Mouse (Mus musculus): ENCODE measurements around the gene Dbn1.

Dbn1 gene

DNA sequence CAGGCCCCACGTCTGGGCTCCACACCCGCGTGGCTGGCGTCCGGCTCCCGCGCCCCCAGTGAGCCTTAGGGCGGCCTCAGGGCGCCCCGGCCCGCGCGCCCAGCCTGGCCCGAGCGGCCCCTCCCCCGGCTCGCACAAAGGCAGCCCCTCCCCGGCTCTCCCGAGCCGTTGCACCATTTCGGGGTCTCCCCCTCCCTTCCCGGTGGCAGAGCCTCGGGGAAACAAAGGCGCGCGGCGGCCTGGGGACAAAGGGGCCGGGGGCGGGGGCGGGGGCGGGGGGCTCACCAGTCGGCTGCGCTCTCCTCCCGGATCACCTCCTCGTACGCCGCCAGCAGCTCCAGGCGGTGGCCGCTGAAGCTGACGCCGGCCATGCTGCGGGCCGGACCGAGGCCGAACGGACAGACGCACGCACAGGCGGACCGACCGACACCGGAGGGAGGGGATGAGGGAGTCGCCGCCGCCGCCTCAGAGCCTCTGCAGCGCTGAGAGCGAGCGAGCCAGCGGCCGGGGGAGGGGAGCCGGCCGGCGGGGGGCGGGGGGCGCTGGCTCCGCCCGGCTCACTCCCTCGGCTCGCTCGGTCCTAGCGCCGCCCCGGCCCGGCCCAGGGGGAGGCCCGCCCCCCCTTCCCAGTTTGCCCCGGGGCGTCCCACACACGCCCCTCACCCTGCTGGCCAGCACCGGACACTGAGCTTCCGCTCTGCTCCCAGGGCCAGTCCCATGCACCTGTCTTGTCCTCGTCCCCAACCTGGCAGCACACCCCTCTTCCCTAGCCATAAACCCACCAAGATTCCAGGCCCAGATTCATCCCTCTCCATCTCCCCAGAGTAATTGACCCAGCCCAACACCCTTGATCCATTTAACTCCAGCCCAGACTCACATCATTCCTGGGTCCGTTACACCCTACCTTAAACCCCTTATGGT lies at the start of gene Dbn1:
Dbn1 (minus strand) TSS at position 534 of the 921 bp plus-strand sequence.
- DNase-seq (ENCODE audit: low spot score in 2 of 2): no peak

DNA sequence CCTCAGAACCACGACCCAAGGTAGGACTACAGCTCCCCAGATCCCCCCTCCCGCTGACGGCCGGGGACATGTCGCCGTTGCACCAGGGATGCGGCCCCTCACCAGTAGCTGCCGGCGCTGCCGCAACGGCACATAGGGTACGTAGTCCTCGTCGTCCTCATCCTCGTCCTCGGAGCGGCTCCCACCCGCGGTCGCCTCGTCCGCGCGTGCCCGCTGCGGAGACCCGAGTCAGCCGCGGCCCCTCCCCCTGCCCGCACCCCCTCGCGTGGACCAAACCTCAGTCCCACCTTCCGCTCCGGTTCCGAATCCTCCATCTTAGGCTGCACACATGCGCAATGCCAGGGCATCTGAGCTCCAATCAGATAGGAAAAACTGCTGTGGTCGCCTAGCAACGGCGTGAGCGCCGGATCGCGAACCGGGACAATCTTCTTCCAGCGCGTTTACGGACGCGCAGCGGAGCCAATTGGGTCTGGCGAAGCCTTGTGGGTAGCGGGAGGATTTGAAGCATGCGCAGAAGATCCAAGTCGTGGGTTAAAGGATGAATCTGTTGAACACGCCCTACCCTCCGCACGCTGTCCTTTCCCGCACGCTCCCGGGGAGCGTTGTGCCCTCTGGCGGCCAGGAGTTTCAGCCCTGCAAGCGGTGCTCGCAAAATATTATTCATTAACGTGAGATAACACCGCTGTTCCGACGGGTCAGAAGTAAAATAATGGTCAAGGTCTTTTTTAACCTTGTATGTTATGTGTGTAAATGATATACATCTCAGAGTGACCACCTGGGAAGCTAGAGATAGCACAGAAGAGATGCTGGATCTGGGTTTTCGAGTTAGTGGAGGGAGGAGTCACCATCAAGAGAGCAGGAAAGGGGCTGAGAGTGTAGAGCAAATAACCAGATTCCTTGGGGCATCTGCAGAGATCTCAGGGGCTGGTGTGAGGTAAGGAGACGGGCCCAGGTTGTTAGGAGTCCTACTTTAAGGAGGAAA lies 48.6 kb upstream of the Dbn1 start, which contains the start of gene Ddx41:
Ddx41 (minus strand) TSS at position 465 of the 982 bp plus-strand sequence.
- peak; percentile 100 for DNase-seq (ENCODE audit: low spot score in 2 of 2)

DNA sequence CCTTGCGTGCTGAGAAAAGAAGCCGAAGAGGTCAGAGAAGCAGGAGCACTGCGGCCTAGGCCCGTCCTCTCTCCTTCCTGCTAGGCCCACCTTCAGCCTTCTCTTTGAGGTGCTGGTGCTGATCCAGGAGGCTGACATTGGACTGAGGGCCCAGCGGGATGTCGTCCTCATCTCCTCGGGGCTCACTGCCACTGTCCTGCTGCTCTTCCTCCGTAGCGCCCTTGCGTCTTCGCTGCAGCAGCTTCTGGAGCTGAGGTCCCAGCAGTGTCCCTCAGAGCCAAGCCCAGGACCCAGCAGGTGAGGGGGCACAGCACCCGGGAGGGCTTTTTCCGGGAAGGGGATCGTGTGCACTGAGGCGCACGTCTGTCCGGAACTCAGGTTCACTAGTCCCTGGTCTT lies 47.9 kb upstream of the Dbn1 start:
- DNase-seq (ENCODE audit: low spot score in 2 of 2): no peak

DNA sequence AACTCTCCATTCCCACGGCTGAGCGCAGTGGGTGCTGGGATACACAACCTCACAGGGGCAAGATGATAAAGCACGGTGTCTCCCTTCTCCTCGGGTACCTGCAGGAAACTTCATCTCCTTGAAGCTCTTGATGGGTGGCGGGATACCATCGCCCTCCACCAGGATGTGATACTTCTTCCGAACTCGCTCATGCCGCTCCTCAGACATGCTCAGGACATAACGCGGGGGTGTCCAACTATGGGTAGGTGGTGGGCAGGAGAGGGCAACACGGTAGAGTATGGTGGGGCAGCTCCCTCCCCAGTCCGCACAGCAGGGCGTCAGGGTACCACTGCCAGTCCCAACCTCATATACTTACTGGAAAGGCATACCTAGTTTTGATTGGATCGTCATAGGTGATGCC lies 47.3 kb upstream of the Dbn1 start:
- DNase-seq (ENCODE audit: low spot score in 2 of 2): no peak

DNA sequence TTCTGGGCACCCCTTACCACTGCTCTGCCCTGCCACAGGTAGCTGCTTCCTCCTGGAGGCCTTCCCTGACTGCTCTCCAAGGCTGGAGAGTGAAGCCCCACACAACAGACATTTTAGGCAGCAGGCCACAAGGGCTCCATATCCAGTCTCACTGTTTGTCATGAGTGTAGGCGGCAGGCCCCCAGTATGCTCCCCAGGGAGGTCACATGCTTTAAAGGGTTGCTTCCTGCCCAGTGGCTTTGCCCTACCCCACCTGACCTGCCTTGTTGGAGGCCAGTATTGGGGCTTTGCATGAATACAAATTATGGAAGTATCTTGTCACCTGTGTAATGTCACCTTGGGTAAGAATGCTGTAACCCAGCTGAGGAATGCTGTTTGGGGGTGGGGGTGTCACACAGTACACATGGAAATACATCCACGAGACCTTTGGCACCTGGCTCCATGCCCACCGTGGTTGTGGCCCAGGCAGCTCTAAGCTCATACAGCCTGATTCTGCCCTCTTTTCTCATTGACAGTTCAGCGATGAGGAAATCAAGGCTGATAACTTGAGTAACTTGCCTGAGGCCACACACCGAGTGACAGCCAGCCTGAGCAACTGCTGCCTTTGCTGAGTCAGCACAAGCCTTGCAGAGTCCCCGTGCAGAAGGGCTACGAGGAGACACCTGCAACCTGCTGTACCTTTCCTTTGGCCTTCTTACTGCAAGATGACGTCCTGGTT lies 41.4 kb upstream of the Dbn1 start, which contains the start of gene Dok3:
Dok3 (minus strand) TSS at position 99 of the 718 bp plus-strand sequence.
- DNase-seq (ENCODE audit: low spot score in 2 of 2): no peak

DNA sequence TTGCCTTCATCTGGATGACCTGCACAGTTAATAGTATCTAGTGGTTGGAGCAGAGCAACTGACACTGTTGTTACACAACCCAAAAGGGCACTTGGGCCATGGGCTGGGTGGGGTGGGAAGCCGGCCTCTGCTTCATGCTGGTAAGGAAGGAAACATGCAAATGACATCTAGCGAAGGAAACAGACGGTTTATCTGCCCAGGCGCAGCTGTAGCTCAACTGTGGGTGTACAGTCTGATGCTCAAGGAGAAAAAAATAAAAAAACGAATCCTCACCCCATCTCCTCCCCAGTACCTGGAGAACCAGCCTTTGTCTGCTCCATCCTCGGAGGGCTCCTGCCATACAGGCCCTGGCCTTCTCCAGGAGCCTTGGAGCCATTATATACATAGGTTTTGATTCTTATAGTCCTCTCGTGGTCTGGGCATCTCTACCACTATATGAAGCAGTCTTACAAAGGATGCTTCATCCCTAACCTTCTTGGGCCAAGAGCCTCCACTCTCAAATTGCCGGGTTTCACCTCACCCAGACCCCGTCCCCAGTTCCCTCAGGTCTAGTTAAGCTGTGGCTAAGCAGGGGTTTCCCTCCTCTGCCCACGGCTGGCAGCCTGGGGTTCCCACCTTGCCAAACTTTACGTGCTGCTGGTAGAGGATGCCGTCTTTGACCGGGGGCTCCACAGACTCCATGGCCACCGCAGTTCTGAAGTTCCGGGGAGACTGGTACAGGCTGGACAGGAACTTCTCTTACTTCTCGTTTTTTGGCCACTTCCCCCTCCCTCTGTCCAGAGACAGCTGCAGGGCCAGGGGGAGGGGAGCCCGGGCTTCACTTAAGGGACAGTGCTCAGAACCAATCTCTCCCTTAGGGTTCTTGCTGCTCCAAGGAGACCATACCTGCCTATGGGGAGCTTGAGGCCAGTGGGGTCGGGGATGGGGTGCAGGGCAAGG lies 40.2 kb upstream of the Dbn1 start:
- DNase-seq (ENCODE audit: low spot score in 2 of 2): no peak

DNA sequence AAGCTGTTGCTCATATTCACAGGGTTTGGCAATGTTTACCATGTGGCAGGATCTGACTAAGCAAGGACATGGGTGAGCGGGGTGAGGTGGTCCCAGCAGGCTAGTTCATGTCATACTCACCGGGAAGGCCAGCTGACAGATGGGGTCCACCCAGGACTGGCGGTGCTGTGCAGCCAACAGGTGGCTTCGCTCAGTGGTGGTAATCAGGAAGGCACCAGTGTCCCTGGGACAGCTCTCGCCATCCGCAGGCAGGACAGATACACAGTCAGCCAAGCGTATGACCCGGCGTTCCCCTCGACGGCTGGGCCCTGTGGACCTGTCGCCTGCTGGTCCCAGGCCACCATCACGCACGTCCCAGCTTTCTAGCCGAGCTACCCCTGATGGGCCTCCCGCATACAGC lies 39.3 kb upstream of the Dbn1 start:
- no peak for DNase-seq (ENCODE audit: low spot score in 2 of 2)

DNA sequence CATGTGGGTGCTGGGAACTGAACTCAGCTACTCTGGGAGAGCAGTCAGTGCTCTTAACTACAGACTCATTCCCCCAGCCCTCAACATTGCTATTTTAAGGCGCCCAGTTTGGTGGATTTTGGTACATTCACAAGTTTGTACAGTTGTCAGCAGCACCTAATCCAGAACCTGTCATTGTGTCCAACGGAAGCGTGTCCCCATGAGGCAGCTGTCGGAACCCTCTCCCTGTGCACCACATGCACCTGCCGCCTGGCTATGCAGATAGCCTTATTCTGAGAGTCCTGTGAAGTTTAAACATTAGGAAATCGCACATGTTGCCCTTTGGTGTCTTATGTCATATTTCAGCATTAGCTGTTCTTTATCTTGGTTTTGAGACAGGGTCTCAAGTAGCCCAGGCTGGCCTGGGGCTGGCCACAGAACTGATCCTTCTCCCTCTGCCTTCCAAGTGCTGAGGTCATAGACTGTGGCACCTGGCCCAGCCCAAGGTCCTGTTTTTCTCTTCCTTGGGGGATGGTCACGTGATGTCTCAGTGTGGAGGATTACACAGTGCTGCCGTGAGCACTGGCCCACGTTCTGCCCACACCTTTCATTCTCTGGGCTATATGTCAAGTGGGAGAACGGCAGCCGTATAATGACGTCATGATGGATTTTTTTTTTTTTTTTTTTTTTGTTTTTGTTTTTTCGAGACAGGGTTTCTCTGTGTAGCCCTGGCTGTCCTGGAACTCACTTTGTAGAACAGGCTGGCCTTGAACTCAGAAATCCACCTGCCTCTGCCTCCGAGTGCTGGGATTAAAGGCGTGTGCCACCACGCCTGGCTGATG lies 38.0 kb upstream of the Dbn1 start:
- no peak for DNase-seq (ENCODE audit: low spot score in 2 of 2)

DNA sequence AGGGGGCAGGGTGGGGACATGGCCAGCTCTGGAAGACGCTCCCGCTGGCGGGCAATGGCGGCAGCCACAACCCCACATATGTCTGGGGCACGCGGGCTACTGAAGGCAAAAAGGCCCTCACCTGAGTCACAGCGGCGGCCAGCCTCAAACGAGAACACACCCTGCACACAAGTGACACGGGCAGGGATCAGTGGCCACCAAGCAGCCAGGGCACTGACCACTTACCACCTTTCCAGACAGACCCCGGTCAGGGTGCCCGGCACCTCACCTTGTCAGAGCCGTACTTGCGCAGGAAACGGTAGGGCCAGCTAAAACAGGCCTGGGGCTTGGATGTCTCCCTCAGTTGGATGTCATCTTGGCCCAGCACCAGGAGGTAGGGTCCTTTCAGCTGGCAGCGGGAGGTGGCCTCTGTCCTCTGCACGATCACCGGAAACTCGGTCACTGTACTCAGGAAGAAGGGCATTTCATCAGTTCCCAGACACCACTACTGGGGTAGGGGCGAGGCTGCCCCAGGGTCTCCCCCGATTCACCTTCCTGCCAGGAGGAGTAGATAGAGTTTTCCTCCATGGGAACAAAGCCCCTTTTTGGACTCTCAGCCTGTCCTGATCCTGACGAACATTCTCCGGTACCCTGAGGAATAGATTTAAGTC lies 36.2 kb upstream of the Dbn1 start:
- no peak for DNase-seq (ENCODE audit: low spot score in 2 of 2)

DNA sequence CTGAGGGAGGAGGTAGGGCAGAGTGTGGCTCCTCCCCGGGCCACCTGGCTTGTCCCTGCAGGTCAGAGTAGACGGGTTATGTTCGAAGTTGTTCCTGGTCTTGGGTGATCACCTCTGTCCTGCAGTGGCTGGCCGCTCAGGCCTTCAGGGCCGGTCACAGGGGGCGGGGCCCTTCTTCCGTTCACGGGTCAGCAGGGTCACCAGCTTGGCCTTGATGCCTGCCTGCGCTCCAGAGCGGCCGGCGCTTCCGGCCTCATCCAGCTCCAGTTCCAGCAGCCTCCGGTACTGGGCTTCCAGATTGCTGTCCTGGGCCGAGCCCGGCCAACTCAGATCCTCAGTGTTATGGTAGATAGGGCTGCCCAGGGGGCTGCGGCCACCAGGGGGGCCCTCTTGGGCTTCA lies 35.4 kb upstream of the Dbn1 start:
- no peak for DNase-seq (ENCODE audit: low spot score in 2 of 2)

DNA sequence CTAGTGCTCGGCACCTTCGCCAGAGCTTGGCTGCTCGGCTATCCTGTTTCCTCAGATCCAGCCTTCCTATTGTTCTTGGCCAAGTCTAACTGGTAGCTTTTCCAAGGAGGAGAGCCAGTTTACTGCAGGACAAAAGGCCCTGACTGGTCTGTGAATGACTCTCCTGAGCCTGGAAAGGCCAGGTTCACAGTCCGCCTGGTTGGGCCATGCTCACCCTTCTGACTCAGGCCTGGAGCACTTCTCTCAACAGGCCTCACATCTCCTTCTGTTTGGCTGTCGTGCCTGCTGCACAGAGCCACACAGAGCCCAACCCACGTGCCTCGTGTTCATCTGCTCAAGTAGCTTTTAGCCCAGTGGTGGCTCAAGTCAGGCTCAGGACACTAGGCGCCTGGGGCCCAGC lies 34.8 kb upstream of the Dbn1 start:
- no peak for DNase-seq (ENCODE audit: low spot score in 2 of 2)

DNA sequence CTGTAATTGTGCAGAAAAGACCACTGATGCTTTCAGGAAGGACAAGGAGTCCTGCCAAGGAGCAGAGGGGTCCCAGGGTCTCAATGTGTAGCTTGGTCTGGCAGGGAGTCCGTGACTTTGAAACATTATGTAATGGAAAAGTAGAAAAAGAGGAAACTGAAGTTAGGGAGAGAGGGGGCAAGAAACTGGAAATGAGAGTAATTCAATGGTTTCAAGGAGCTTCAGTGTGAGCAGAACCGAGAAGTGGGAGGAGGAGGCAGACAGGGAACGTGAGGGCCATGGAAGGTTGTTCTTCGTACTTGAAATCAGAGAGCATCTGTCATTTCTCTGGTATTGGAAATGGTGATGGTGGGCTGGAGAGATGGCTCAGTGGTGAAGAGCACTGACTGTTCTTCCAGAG lies 31.7 kb upstream of the Dbn1 start:
- no peak for DNase-seq (ENCODE audit: low spot score in 2 of 2)

DNA sequence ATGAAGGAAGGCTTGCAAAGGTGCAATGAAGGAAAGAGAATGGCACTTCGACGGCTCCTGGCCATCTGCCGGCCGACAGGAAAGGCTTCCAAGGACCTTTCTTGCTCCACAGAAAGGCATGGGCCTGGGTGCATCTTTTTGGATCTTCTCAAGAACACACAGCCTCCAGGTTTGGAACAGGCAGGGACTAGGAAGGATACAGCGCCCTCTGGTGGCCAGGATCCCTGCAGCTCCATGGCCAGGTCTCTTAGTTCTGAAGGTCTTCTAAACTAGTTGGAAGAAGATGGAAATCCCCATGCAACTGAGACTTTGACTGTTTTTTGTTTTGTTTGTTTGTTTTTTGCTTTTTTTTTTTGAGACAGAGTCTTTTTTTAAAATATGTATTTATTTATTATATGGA lies 29.0 kb upstream of the Dbn1 start:
- DNase-seq (ENCODE audit: low spot score in 2 of 2): peak in 1 of 2 experiments; percentile 95

DNA sequence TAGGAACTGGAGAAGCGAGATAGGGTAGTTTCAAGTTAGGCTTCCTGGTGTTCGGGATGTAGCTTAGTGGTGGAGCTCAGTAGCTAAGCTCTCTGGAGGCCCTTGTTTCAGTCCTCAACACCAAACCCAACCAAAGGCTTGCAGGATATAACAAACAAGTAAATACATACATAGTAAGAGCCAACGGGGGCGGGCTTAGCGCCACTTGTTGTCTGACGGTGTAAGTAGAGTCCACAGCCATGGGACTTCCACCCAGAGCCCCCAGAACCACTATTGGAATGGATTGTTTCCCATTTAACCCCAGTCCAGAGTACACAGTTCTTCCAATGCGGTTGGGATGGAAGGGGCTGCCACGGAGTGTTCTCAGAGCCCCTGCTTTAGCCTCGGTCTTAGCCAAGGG lies 25.9 kb upstream of the Dbn1 start:
- DNase-seq (ENCODE audit: low spot score in 2 of 2): no peak

DNA sequence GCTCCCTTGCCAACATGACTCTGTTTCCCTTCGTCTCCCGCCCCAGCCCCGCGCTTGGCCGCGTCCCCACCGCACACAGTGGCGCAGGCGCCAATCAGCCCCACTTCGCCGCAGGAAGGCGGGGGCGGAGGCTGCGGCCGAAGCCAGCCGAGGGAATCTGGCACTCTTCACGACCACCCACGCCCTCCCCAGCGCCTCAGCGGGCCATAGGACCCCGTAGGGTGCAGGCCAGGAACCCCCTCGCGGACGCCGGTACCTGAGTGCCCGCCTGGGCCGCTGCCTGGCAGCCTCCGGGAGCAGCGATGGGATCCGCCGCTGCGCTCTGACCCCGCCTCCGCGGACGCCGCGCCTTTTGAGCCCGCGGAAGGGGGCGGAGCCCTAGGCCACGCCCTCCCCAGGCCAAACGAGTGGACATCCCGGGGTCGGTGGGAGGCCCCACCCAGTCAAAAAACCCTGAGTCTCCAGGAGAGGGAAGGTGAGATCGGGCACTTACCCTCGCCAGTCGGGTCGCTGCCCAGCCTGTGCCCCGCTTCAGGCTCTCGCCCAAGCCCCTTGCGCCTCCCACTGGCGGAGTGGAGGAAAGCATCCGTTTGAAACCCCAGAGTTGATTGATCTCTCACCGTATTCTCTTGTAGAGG lies 25.3 kb upstream of the Dbn1 start, which contains the start of gene Pdlim7:
Pdlim7 (minus strand) TSS at position 566 of the 638 bp plus-strand sequence.
- DNase-seq (ENCODE audit: low spot score in 2 of 2): peak; percentile 55 to 80

DNA sequence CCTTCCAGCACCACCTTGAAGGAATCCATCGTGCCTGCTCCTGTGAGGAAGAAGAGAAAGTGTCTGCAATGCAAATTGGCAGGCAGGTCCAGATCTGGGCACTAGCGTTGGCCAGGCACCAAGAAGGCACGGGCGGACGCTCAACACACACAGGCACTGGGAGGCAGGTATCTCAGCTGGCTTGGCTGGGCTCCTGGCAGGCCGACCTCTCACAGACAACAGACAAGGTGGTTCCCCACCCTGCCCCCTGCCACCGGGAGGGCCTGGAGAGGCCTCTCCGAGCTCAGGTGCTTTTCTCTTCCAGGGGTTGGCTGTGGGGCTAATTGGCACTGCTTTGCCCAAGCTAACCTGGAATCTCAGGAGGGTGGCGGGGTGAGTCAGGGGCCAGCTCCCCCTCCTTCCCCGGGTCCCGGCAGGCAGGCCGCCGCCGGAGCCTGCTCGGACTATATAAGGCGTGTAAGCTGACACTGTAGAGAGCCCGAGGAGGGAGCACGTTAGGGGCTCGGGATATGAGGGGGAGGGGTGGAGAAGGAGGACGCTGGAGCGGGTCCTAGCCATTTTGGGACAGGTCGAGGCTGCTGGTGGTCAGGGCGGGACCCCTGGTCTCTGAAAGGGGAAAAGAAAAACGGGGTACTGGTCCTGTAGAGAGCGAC lies 24.6 kb upstream of the Dbn1 start:
- no peak for DNase-seq (ENCODE audit: low spot score in 2 of 2)

DNA sequence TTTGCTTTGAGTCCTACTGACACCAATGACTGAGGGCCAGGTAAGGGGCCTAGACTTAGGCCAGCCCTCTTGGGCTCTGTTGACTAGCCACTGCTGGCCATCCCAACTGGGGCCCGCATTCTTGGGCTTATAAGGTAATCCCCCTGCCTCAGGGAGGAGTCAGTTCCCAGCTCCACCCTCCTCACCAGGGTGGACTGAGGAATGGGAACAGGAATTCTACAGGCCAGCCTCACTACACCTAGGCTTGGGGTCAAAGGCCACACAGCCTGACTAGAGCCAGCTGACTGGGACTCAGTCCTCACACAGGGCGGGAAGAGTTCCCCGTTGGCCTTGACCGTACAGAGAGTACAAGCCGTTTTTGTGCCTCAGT lies 23.6 kb upstream of the Dbn1 start:
- DNase-seq (ENCODE audit: low spot score in 2 of 2): no peak

Data from left cerebral cortex, adult 9 months (tissue).